Mouse (Mus musculus): ENCODE data around the gene Arcn1.

DNA sequence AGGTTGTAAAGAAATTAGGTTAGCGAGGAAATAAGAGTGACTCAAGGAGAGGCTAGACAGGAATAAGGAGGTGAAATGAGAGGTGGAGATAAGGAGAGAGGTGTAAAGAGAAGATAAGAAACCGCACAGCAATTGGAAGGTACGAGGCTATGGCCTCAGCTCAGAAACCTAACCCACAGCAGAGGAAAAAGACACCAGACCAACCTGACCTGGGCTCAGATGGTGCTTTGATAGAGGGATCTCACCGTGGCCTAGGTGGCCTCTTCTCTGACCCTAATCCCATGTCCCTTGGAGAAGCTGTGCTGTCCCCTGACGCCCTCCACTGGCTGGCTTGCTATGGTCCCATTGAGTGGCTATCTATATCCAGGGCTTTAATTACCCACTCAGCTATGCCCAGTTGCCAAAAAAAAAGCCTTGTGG, 35.5 kb downstream of the Arcn1 start:
- TF ChIP-seq CTCF (IDR thresholded peaks at IDR 0.05; ENCODE audit: extremely low read depth, insufficient read length, insufficient replicate concordance, low read depth, low read length) (no peak), POLR2A (IDR thresholded peaks at IDR 0.05; ENCODE audit: low read depth, low read length) (no peak)

Measured in small intestine, adult 2 months (tissue).